Mouse (Mus musculus) embryo, embryonic 10.5 days (tissue): ENCODE measurements around the gene Gm21969.

Source experiments
- DNase-seq: peaks from one replicate; pipeline ENCODE4 v3.0.0-alpha.2; 2015; ENCODE audit warnings: low spot score

The Gm21969 gene

GRCm38 (mm10) chr4:139585713-139586112 lies 17.3 kb upstream of the Gm21969 start:
- no peak for DNase-seq

GRCm38 (mm10) chr4:139587370-139587769 lies 15.6 kb upstream of the Gm21969 start:
- no peak for DNase-seq

- DNase-seq: no peak
Measured at GRCm38 (mm10) chr4:139587773-139588172, 15.2 kb upstream of the Gm21969 start.

GRCm38 (mm10) chr4:139589351-139590027 lies 13.5 kb upstream of the Gm21969 start:
- DNase-seq: peak; percentile 43

- DNase-seq: peak; percentile 85
Measured at GRCm38 (mm10) chr4:139590446-139590845, 12.5 kb upstream of the Gm21969 start.

- DNase-seq: no peak
Measured at GRCm38 (mm10) chr4:139592895-139593294, 10.1 kb upstream of the Gm21969 start.

- no peak for DNase-seq
Measured at GRCm38 (mm10) chr4:139593383-139593782, 9.6 kb upstream of the Gm21969 start.

- DNase-seq: peak; percentile 39
Measured at GRCm38 (mm10) chr4:139594062-139594461, 8.9 kb upstream of the Gm21969 start.

- DNase-seq: no peak
Measured at GRCm38 (mm10) chr4:139596715-139597114, 6.3 kb upstream of the Gm21969 start.

GRCm38 (mm10) chr4:139597286-139598284 lies 5.4 kb upstream of the Gm21969 start:
- DNase-seq: no peak

- DNase-seq: peak; percentile 36
Measured at GRCm38 (mm10) chr4:139598356-139598755, 4.6 kb upstream of the Gm21969 start.

- DNase-seq: peak; percentile 92
Measured at GRCm38 (mm10) chr4:139598950-139599518, 4.0 kb upstream of the Gm21969 start.

- DNase-seq: no peak
Measured at GRCm38 (mm10) chr4:139601519-139602356, 1.2 kb upstream of the Gm21969 start.

- DNase-seq: no peak
Measured at GRCm38 (mm10) chr4:139605216-139605615, 2.2 kb downstream of the Gm21969 start.

GRCm38 (mm10) chr4:139606732-139607131 lies 3.7 kb downstream of the Gm21969 start:
- no peak for DNase-seq

- DNase-seq: no peak
Measured at GRCm38 (mm10) chr4:139608975-139609374, 6.0 kb downstream of the Gm21969 start.

GRCm38 (mm10) chr4:139610954-139611353 lies 8.0 kb downstream of the Gm21969 start:
- no peak for DNase-seq

- DNase-seq: peak; percentile 92
Measured at GRCm38 (mm10) chr4:139611542-139611953, 8.6 kb downstream of the Gm21969 start.

- DNase-seq: no peak
Measured at GRCm38 (mm10) chr4:139614524-139615260, 11.7 kb downstream of the Gm21969 start.

GRCm38 (mm10) chr4:139616276-139617000 lies 13.5 kb downstream of the Gm21969 start:
- DNase-seq: peak; percentile 76
